Mouse (Mus musculus): ENCODE measurements around the gene Ola1.
A peak's percentile ranks its signal among the peaks of the same experiment; 100 is the strongest.

Gene Ola1

GRCm38 (mm10) chr2:73063911-73064619 is 154.7 kb downstream of the Ola1 start:
- no peak for DNase-seq (ENCODE audit: low read depth)

GRCm38 (mm10) chr2:73060259-73060585 is 158.5 kb downstream of the Ola1 start:
- no peak for DNase-seq (ENCODE audit: low read depth)

- peak; percentile 65 for DNase-seq (ENCODE audit: low read depth)
Measured at GRCm38 (mm10) chr2:73059550-73060258, 159.0 kb downstream of the Ola1 start.

- DNase-seq (ENCODE audit: low read depth): no peak
Measured at GRCm38 (mm10) chr2:73058344-73058743, 160.4 kb downstream of the Ola1 start.

- DNase-seq (ENCODE audit: low read depth): no peak
Measured at GRCm38 (mm10) chr2:73057589-73057988, 161.1 kb downstream of the Ola1 start.

GRCm38 (mm10) chr2:73056090-73056956 is 162.4 kb downstream of the Ola1 start:
- no peak for DNase-seq (ENCODE audit: low read depth)

GRCm38 (mm10) chr2:73053791-73054490 is 164.8 kb downstream of the Ola1 start:
- no peak for DNase-seq (ENCODE audit: low read depth)

- DNase-seq (ENCODE audit: low read depth): no peak
Measured at GRCm38 (mm10) chr2:73050401-73050800, 168.3 kb downstream of the Ola1 start.

- DNase-seq (ENCODE audit: low read depth): no peak
Measured at GRCm38 (mm10) chr2:73049977-73050376, 168.7 kb downstream of the Ola1 start.

GRCm38 (mm10) chr2:73049001-73049684 is 169.6 kb downstream of the Ola1 start:
- peak; percentile 86 for DNase-seq (ENCODE audit: low read depth)

- DNase-seq (ENCODE audit: low read depth): peak; percentile 97
Measured at GRCm38 (mm10) chr2:73047061-73047741, 171.5 kb downstream of the Ola1 start.

GRCm38 (mm10) chr2:73046576-73046975 is 172.1 kb downstream of the Ola1 start:
- peak; percentile 86 for DNase-seq (ENCODE audit: low read depth)

- no peak for DNase-seq (ENCODE audit: low read depth)
Measured at GRCm38 (mm10) chr2:73045505-73045904, 173.2 kb downstream of the Ola1 start.

Measured in NIH3T3 (cell line).